Mouse (Mus musculus): ENCODE data around the gene Hsd17b11.

- TF ChIP-seq CTCF (IDR thresholded peaks at IDR 0.05; ENCODE audit: low read depth) (no peak), EP300 (optimal IDR thresholded peaks at IDR 0.05) (no peak)
Measured at GRCm38 (mm10) chr5:104003955-104004354, 17.8 kb downstream of the Hsd17b11 start.

Data from stomach, postnatal 0 days (tissue).